Mouse (Mus musculus) CH12.LX (cell line): ENCODE measurements around the gene Ddr1. TPM values are rescaled to one million over a fixed set of nuclear protein-coding genes. Genes with fewer than 3 reads are reported as not detected.

Experiments used
- DNase-seq: peaks from one replicate; pipeline ENCODE4 v3.0.0-alpha.2; 2013; ENCODE audit errors: extremely low read depth
- H3K27ac ChIP-seq: 2 replicates; pipeline ENCODE4 v1.5.1; 2012; ENCODE audit warnings: low read depth, mild to moderate bottlenecking, control low read depth, moderate library complexity; ENCODE audit not compliant: insufficient read depth
- H3K27me3 ChIP-seq: replicated peaks from 2 replicates; pipeline ENCODE3; 2012; ENCODE audit warnings: inconsistent platforms
- H3K36me3 ChIP-seq, 2 experiments: replicated peaks in 1 of 2; 2 replicates each; pipeline versions ENCODE3 to v1.6.1; 2012; ENCODE audit warnings: inconsistent platforms in 1 of 2, low read length in 1 of 2, mild to moderate bottlenecking in 1 of 2, mixed read lengths in 1 of 2, moderate library complexity in 1 of 2; ENCODE audit not compliant: control insufficient read depth in 1 of 2, insufficient read depth in 1 of 2
- H3K4me1 ChIP-seq, 2 experiments: 2 replicates each; pipeline ENCODE4 v1.6.1; 2012; ENCODE audit warnings: inconsistent platforms in 1 of 2, moderate library complexity in 1 of 2; ENCODE audit not compliant: insufficient read depth in 2 of 2, control insufficient read depth in 1 of 2
- H3K4me2 ChIP-seq: 2 replicates; pipeline ENCODE4 v1.6.1; 2012; ENCODE audit warnings: low read depth, mild to moderate bottlenecking, control low read depth; ENCODE audit not compliant: poor library complexity, insufficient read depth, severe bottlenecking
- H3K4me3 ChIP-seq, 3 experiments: fragments of 150-350 bp in 1 of 3; sonication (generic) in 1 of 3; replicated peaks in 1 of 3; 2 replicates each; pipeline versions ENCODE3 to v1.5.1; 2011 to 2012; ENCODE audit warnings: low read depth in 2 of 3, low read length in 2 of 3, mild to moderate bottlenecking in 2 of 3, moderate library complexity in 2 of 3, control low read depth in 1 of 3, improper control_type of control experiment in 1 of 3, inconsistent platforms in 1 of 3, mixed read lengths in 1 of 3; ENCODE audit not compliant: poor library complexity in 1 of 3
- H3K79me2 ChIP-seq: replicated peaks from 2 replicates; pipeline ENCODE4 v1.6.1; 2012; ENCODE audit warnings: mild to moderate bottlenecking, moderate library complexity; ENCODE audit not compliant: control insufficient read depth, poor library complexity, insufficient read depth, severe bottlenecking; ENCODE audit errors: extremely low read depth
- H3K9ac ChIP-seq: 2 replicates; pipeline ENCODE4 v1.6.1; 2012; ENCODE audit warnings: low read depth, mild to moderate bottlenecking, control low read depth, moderate library complexity; ENCODE audit not compliant: insufficient read depth
- H3K9me3 ChIP-seq: replicated peaks from 2 replicates; pipeline ENCODE3; 2012; ENCODE audit warnings: low read length, inconsistent platforms, mixed read lengths
- CHD1 ChIP-seq: IDR thresholded peaks from 2 replicates; pipeline ENCODE4 v1.6.1; 2012; ENCODE audit warnings: low read depth, low read length, improper control_type of control experiment, inconsistent platforms
- CTCF ChIP-seq, 2 experiments: IDR thresholded peaks in 1 of 2; conservative IDR thresholded peaks in 1 of 2; 2 replicates each; pipeline ENCODE4 v1.5.1; 2011 to 2012; ENCODE audit warnings: low read depth in 2 of 2, low read length in 2 of 2, improper control_type of control experiment in 1 of 2, inconsistent platforms in 1 of 2, mild to moderate bottlenecking in 1 of 2, moderate library complexity in 1 of 2
- ELF1 ChIP-seq: IDR thresholded peaks from 2 replicates; pipeline ENCODE4 v1.6.1; 2014; ENCODE audit warnings: low read depth, mild to moderate bottlenecking, inconsistent platforms, low read length, improper control_type of control experiment
- EP300 ChIP-seq: IDR thresholded peaks from 2 replicates; pipeline ENCODE4 v1.6.1; 2011; ENCODE audit warnings: low read length, improper control_type of control experiment
- ETS1 ChIP-seq: conservative IDR thresholded peaks from 2 replicates; pipeline ENCODE4 v1.6.1; 2012; ENCODE audit warnings: low read depth, mild to moderate bottlenecking, inconsistent platforms, low read length, improper control_type of control experiment, moderate library complexity
- GABPA ChIP-seq: IDR thresholded peaks from 2 replicates; pipeline ENCODE4 v1.6.1; 2012; ENCODE audit warnings: low read depth, low read length, improper control_type of control experiment, inconsistent platforms; ENCODE audit not compliant: insufficient replicate concordance
- IRF4 ChIP-seq: IDR thresholded peaks from 2 replicates; pipeline ENCODE4 v1.6.1; 2014; ENCODE audit warnings: low read depth, mild to moderate bottlenecking, inconsistent platforms, low read length, improper control_type of control experiment
- JUND ChIP-seq: conservative IDR thresholded peaks from 2 replicates; pipeline ENCODE4 v1.6.1; 2011; ENCODE audit warnings: low read depth, low read length, improper control_type of control experiment
- MAZ ChIP-seq: IDR thresholded peaks from 2 replicates; pipeline ENCODE4 v1.6.1; 2012; ENCODE audit warnings: low read depth, mild to moderate bottlenecking, inconsistent platforms, low read length, improper control_type of control experiment, moderate library complexity
- MEF2A ChIP-seq: IDR thresholded peaks from 2 replicates; pipeline ENCODE4 v1.6.1; 2014; ENCODE audit warnings: low read depth, mild to moderate bottlenecking, inconsistent platforms, low read length, improper control_type of control experiment, borderline replicate concordance
- MYC ChIP-seq: IDR thresholded peaks from 2 replicates; pipeline ENCODE4 v1.6.1; 2011; ENCODE audit warnings: low read depth, mild to moderate bottlenecking, improper control_type of control experiment, low read length
- NELFE ChIP-seq: IDR thresholded peaks from 2 replicates; pipeline ENCODE4 v1.6.1; 2011; ENCODE audit warnings: low read depth, low read length, improper control_type of control experiment
- NRF1 ChIP-seq: IDR thresholded peaks from 2 replicates; pipeline ENCODE4 v1.6.1; 2014; ENCODE audit warnings: low read depth, mild to moderate bottlenecking, inconsistent platforms, low read length, improper control_type of control experiment, moderate library complexity
- POLR2A ChIP-seq: IDR thresholded peaks from 2 replicates; pipeline ENCODE4 v1.6.1; 2011; ENCODE audit warnings: low read depth, mild to moderate bottlenecking, improper control_type of control experiment, low read length
- RAD21 ChIP-seq: IDR thresholded peaks from 2 replicates; pipeline ENCODE4 v1.6.1; 2011; ENCODE audit warnings: low read depth, mild to moderate bottlenecking, low read length, improper control_type of control experiment, moderate library complexity
- RCOR1 ChIP-seq: conservative IDR thresholded peaks from 2 replicates; pipeline ENCODE4 v1.6.1; 2012; ENCODE audit warnings: low read depth, mild to moderate bottlenecking, inconsistent platforms, low read length, improper control_type of control experiment
- TCF12 ChIP-seq: IDR thresholded peaks from 2 replicates; pipeline ENCODE4 v1.6.1; 2014; ENCODE audit warnings: low read depth, mild to moderate bottlenecking, inconsistent platforms, low read length, improper control_type of control experiment
- UBTF ChIP-seq: IDR thresholded peaks from 2 replicates; pipeline ENCODE4 v1.6.1; 2012; ENCODE audit warnings: low read depth, mild to moderate bottlenecking, inconsistent platforms, low read length, improper control_type of control experiment, moderate library complexity
- USF1 ChIP-seq: IDR thresholded peaks from 2 replicates; pipeline ENCODE4 v1.6.1; 2014; ENCODE audit warnings: low read depth, mild to moderate bottlenecking, inconsistent platforms, low read length, improper control_type of control experiment
- ZC3H11A ChIP-seq: IDR thresholded peaks from 2 replicates; pipeline ENCODE4 v1.6.1; 2012; ENCODE audit warnings: low read depth, mild to moderate bottlenecking, inconsistent platforms, low read length, improper control_type of control experiment
- ZKSCAN1 ChIP-seq: IDR thresholded peaks from 2 replicates; pipeline ENCODE4 v1.6.1; 2012; ENCODE audit warnings: low read depth, inconsistent platforms, low read length, improper control_type of control experiment, borderline replicate concordance
- ZNF384 ChIP-seq: IDR thresholded peaks from 2 replicates; pipeline ENCODE4 v1.6.1; 2012; ENCODE audit warnings: low read depth, low read length, improper control_type of control experiment, inconsistent platforms
- dilution Hi-C: fragments of 300-500 bp; cut with MboI; formaldehyde crosslinking; loops from 2 replicates; pipeline ENCODE4 v1.14.3; 2020; ENCODE audit warnings: low sequenced_read_pairs; ENCODE audit not compliant: extremely low pct_unique_long_range_greater_than_20kb, extremely low pct_ligation_motif_present
- in situ Hi-C: fragments of 300-500 bp; cut with MboI; formaldehyde crosslinking; loops from 3 replicates; pipeline ENCODE4 v1.14.3; 2019; ENCODE audit warnings: low sequenced_read_pairs, low pct_ligation_motif_present, low pct_unique_long_range_greater_than_20kb, mixed read lengths
- polyA plus RNA-seq: library from polyadenylated mRNA; unstranded; fragments of >175 nt; gene quantifications from 2 replicates; pipeline ENCODE4 v1.2.1, GENCODE M21; 2012; ENCODE audit warnings: low read depth; ENCODE audit not compliant: insufficient read length
- total RNA-seq, 2 experiments: library from RNA; depleted of rRNA; stranded (reverse); fragments of 300-350 nt in 1 of 2; fragments of >200 nt in 1 of 2; gene quantifications; 2 replicates each; pipeline ENCODE4 v1.2.3; 2012 to 2014

The Ddr1 gene
- total and polyA plus RNA-seq, 3 experiments, result 0.83 to 3.6 (median 3.1) TPM

- TF ChIP-seq TCF12, result no peak
- no peak for TF ChIP-seq ZKSCAN1
- no peak for TF ChIP-seq ETS1
- TF ChIP-seq CHD1, result no peak
- TF ChIP-seq ELF1, result no peak
- TF ChIP-seq MEF2A, result no peak
- no peak for TF ChIP-seq MYC
- no peak for TF ChIP-seq EP300
- TF ChIP-seq RCOR1, result no peak
- TF ChIP-seq JUND, result no peak
- TF ChIP-seq UBTF, result no peak
- no peak for TF ChIP-seq CTCF (conservative IDR thresholded peaks at IDR 0.05 in 1 of 2, IDR thresholded peaks at IDR 0.05 in 1 of 2; ENCODE audit: low read depth in 2 of 2, low read length in 2 of 2)
- TF ChIP-seq ZNF384, result no peak
- TF ChIP-seq POLR2A, result no peak
- no peak for TF ChIP-seq ZC3H11A
- TF ChIP-seq USF1, result no peak
Observed at GRCm38 (mm10) chr17:35721676-35722075, 17.3 kb upstream of the Ddr1 start.

GRCm38 (mm10) chr17:35720340-35720727 lies 15.9 kb upstream of the Ddr1 start:
- Histone ChIP-seq H3K4me1 (peaks cover 0 to 1% of the 10 kb centered on the region in 2 experiments; a peak in 1 of 4 replicates), H3K27ac (no peak overlapping the region), H3K4me2 (no peak overlapping the region), H3K9me3 (peaks cover 7% of the 10 kb centered on the region), H3K4me3 (no peak overlapping the region), H3K9ac (no peak overlapping the region), H3K27me3 (peaks cover 41% of the 10 kb centered on the region), H3K36me3 (no peaks in the 10 kb centered on the region), H3K79me2 (no peaks in the 10 kb centered on the region)
- TF ChIP-seq MAZ (no peak), POLR2A (no peak), IRF4 (no peak), NRF1 (no peak), RAD21 (no peak), NELFE (no peak), ZC3H11A (no peak), GABPA (no peak)
- no peak for DNase-seq
- dilution Hi-C loops, result no loop called here
- in situ Hi-C loops, result no loop called here

More at GRCm38 (mm10) chr17:35721676-35722075, 17.3 kb upstream of the Ddr1 start:
- dilution Hi-C loops (no loop called here), in situ Hi-C loops (no loop called here)
- Histone ChIP-seq H3K36me3 (no peaks in the 10 kb centered on the region), H3K4me1 (peaks cover 0 to 3% of the 10 kb centered on the region in 2 experiments; a peak in 1 of 4 replicates), H3K79me2 (no peaks in the 10 kb centered on the region), H3K27me3 (peaks cover 45% of the 10 kb centered on the region), H3K9ac (no peak overlapping the region), H3K4me3 (no peak overlapping the region), H3K9me3 (peaks cover 7% of the 10 kb centered on the region), H3K4me2 (no peak overlapping the region), H3K27ac (no peak overlapping the region)
- no peak for DNase-seq
